Mouse (Mus musculus) CH12.LX (cell line): ENCODE data around the gene Sidt2. TPM values are rescaled to one million over a fixed set of nuclear protein-coding genes. Genes with fewer than 3 reads are reported as not detected.

Experiments used
- DNase-seq: peaks from one replicate; pipeline ENCODE4 v3.0.0-alpha.2; 2013; ENCODE audit errors: extremely low read depth
- H3K27ac ChIP-seq: 2 replicates; pipeline ENCODE4 v1.5.1; 2012; ENCODE audit warnings: low read depth, mild to moderate bottlenecking, control low read depth, moderate library complexity; ENCODE audit not compliant: insufficient read depth
- H3K27me3 ChIP-seq: replicated peaks from 2 replicates; pipeline ENCODE3; 2012; ENCODE audit warnings: inconsistent platforms
- H3K36me3 ChIP-seq, 2 experiments: replicated peaks in 1 of 2; 2 replicates each; pipeline versions ENCODE3 to v1.6.1; 2012; ENCODE audit warnings: inconsistent platforms in 1 of 2, low read length in 1 of 2, mild to moderate bottlenecking in 1 of 2, mixed read lengths in 1 of 2, moderate library complexity in 1 of 2; ENCODE audit not compliant: control insufficient read depth in 1 of 2, insufficient read depth in 1 of 2
- H3K4me1 ChIP-seq, 2 experiments: 2 replicates each; pipeline ENCODE4 v1.6.1; 2012; ENCODE audit warnings: inconsistent platforms in 1 of 2, moderate library complexity in 1 of 2; ENCODE audit not compliant: insufficient read depth in 2 of 2, control insufficient read depth in 1 of 2
- H3K4me2 ChIP-seq: 2 replicates; pipeline ENCODE4 v1.6.1; 2012; ENCODE audit warnings: low read depth, mild to moderate bottlenecking, control low read depth; ENCODE audit not compliant: poor library complexity, insufficient read depth, severe bottlenecking
- H3K4me3 ChIP-seq, 3 experiments: fragments of 150-350 bp in 1 of 3; sonication (generic) in 1 of 3; replicated peaks in 1 of 3; 2 replicates each; pipeline versions ENCODE3 to v1.5.1; 2011 to 2012; ENCODE audit warnings: low read depth in 2 of 3, low read length in 2 of 3, mild to moderate bottlenecking in 2 of 3, moderate library complexity in 2 of 3, control low read depth in 1 of 3, improper control_type of control experiment in 1 of 3, inconsistent platforms in 1 of 3, mixed read lengths in 1 of 3; ENCODE audit not compliant: poor library complexity in 1 of 3
- H3K79me2 ChIP-seq: replicated peaks from 2 replicates; pipeline ENCODE4 v1.6.1; 2012; ENCODE audit warnings: mild to moderate bottlenecking, moderate library complexity; ENCODE audit not compliant: control insufficient read depth, poor library complexity, insufficient read depth, severe bottlenecking; ENCODE audit errors: extremely low read depth
- H3K9ac ChIP-seq: 2 replicates; pipeline ENCODE4 v1.6.1; 2012; ENCODE audit warnings: low read depth, mild to moderate bottlenecking, control low read depth, moderate library complexity; ENCODE audit not compliant: insufficient read depth
- H3K9me3 ChIP-seq: replicated peaks from 2 replicates; pipeline ENCODE3; 2012; ENCODE audit warnings: low read length, inconsistent platforms, mixed read lengths
- BHLHE40 ChIP-seq: IDR thresholded peaks from 2 replicates; pipeline ENCODE4 v1.6.1; 2011; ENCODE audit warnings: mild to moderate bottlenecking, low read depth, low read length, improper control_type of control experiment
- CHD2 ChIP-seq: IDR thresholded peaks from 2 replicates; pipeline ENCODE4 v1.6.1; 2011; ENCODE audit warnings: low read length, improper control_type of control experiment
- CTCF ChIP-seq, 2 experiments: IDR thresholded peaks in 1 of 2; conservative IDR thresholded peaks in 1 of 2; 2 replicates each; pipeline ENCODE4 v1.5.1; 2011 to 2012; ENCODE audit warnings: low read depth in 2 of 2, low read length in 2 of 2, improper control_type of control experiment in 1 of 2, inconsistent platforms in 1 of 2, mild to moderate bottlenecking in 1 of 2, moderate library complexity in 1 of 2
- E2F4 ChIP-seq: IDR thresholded peaks from 2 replicates; pipeline ENCODE4 v1.6.1; 2011; ENCODE audit warnings: low read depth, low read length, improper control_type of control experiment; ENCODE audit not compliant: insufficient replicate concordance
- ELF1 ChIP-seq: IDR thresholded peaks from 2 replicates; pipeline ENCODE4 v1.6.1; 2014; ENCODE audit warnings: low read depth, mild to moderate bottlenecking, inconsistent platforms, low read length, improper control_type of control experiment
- ETS1 ChIP-seq: conservative IDR thresholded peaks from 2 replicates; pipeline ENCODE4 v1.6.1; 2012; ENCODE audit warnings: low read depth, mild to moderate bottlenecking, inconsistent platforms, low read length, improper control_type of control experiment, moderate library complexity
- GABPA ChIP-seq: IDR thresholded peaks from 2 replicates; pipeline ENCODE4 v1.6.1; 2012; ENCODE audit warnings: low read depth, low read length, improper control_type of control experiment, inconsistent platforms; ENCODE audit not compliant: insufficient replicate concordance
- JUND ChIP-seq: conservative IDR thresholded peaks from 2 replicates; pipeline ENCODE4 v1.6.1; 2011; ENCODE audit warnings: low read depth, low read length, improper control_type of control experiment
- MAX ChIP-seq: IDR thresholded peaks from 2 replicates; pipeline ENCODE4 v1.6.1; 2011; ENCODE audit warnings: low read length, improper control_type of control experiment
- MAZ ChIP-seq: IDR thresholded peaks from 2 replicates; pipeline ENCODE4 v1.6.1; 2012; ENCODE audit warnings: low read depth, mild to moderate bottlenecking, inconsistent platforms, low read length, improper control_type of control experiment, moderate library complexity
- MXI1 ChIP-seq: IDR thresholded peaks from 2 replicates; pipeline ENCODE4 v1.6.1; 2011; ENCODE audit warnings: mild to moderate bottlenecking, low read depth, low read length, improper control_type of control experiment
- MYC ChIP-seq: IDR thresholded peaks from 2 replicates; pipeline ENCODE4 v1.6.1; 2011; ENCODE audit warnings: low read depth, mild to moderate bottlenecking, improper control_type of control experiment, low read length
- NELFE ChIP-seq: IDR thresholded peaks from 2 replicates; pipeline ENCODE4 v1.6.1; 2011; ENCODE audit warnings: low read depth, low read length, improper control_type of control experiment
- NRF1 ChIP-seq: IDR thresholded peaks from 2 replicates; pipeline ENCODE4 v1.6.1; 2014; ENCODE audit warnings: low read depth, mild to moderate bottlenecking, inconsistent platforms, low read length, improper control_type of control experiment, moderate library complexity
- PAX5 ChIP-seq: IDR thresholded peaks from 2 replicates; pipeline ENCODE4 v1.6.1; 2012; ENCODE audit warnings: low read length, inconsistent platforms, mixed read lengths
- POLR2AphosphoS2 ChIP-seq: IDR thresholded peaks from 2 replicates; pipeline ENCODE4 v1.6.1; 2011; ENCODE audit warnings: low read depth, low read length, improper control_type of control experiment
- RAD21 ChIP-seq: IDR thresholded peaks from 2 replicates; pipeline ENCODE4 v1.6.1; 2011; ENCODE audit warnings: low read depth, mild to moderate bottlenecking, low read length, improper control_type of control experiment, moderate library complexity
- RCOR1 ChIP-seq: conservative IDR thresholded peaks from 2 replicates; pipeline ENCODE4 v1.6.1; 2012; ENCODE audit warnings: low read depth, mild to moderate bottlenecking, inconsistent platforms, low read length, improper control_type of control experiment
- TBP ChIP-seq: conservative IDR thresholded peaks from 2 replicates; pipeline ENCODE4 v1.6.1; 2011; ENCODE audit warnings: low read depth, low read length, improper control_type of control experiment
- TCF12 ChIP-seq: IDR thresholded peaks from 2 replicates; pipeline ENCODE4 v1.6.1; 2014; ENCODE audit warnings: low read depth, mild to moderate bottlenecking, inconsistent platforms, low read length, improper control_type of control experiment
- USF2 ChIP-seq: conservative IDR thresholded peaks from 2 replicates; pipeline ENCODE4 v1.6.1; 2011; ENCODE audit warnings: low read depth, low read length, improper control_type of control experiment
- ZC3H11A ChIP-seq: IDR thresholded peaks from 2 replicates; pipeline ENCODE4 v1.6.1; 2012; ENCODE audit warnings: low read depth, mild to moderate bottlenecking, inconsistent platforms, low read length, improper control_type of control experiment
- ZMIZ1 ChIP-seq: IDR thresholded peaks from 2 replicates; pipeline ENCODE4 v1.6.1; 2012; ENCODE audit warnings: low read depth, mild to moderate bottlenecking, inconsistent platforms, low read length, improper control_type of control experiment
- dilution Hi-C: fragments of 300-500 bp; cut with MboI; formaldehyde crosslinking; loops from 2 replicates; pipeline ENCODE4 v1.14.3; 2020; ENCODE audit warnings: low sequenced_read_pairs; ENCODE audit not compliant: extremely low pct_unique_long_range_greater_than_20kb, extremely low pct_ligation_motif_present
- in situ Hi-C: fragments of 300-500 bp; cut with MboI; formaldehyde crosslinking; loops from 3 replicates; pipeline ENCODE4 v1.14.3; 2019; ENCODE audit warnings: low sequenced_read_pairs, low pct_ligation_motif_present, low pct_unique_long_range_greater_than_20kb, mixed read lengths
- polyA plus RNA-seq: library from polyadenylated mRNA; unstranded; fragments of >175 nt; gene quantifications from 2 replicates; pipeline ENCODE4 v1.2.1, GENCODE M21; 2012; ENCODE audit warnings: low read depth; ENCODE audit not compliant: insufficient read length
- total RNA-seq, 2 experiments: library from RNA; depleted of rRNA; stranded (reverse); fragments of 300-350 nt in 1 of 2; fragments of >200 nt in 1 of 2; gene quantifications; 2 replicates each; pipeline ENCODE4 v1.2.3; 2012 to 2014

Gene Sidt2
- total and polyA plus RNA-seq, 3 experiments = 38.9 to 143 (median 47.8) TPM

- dilution Hi-C loops (no loop called here), in situ Hi-C loops (no loop called here)
- no peak within 1 kb of the TSS for H3K9ac ChIP-seq
These were observed 19.3 kb downstream of the Sidt2 start, which contains the start of gene Tagln for GRCm38 (mm10) chr9:45935628-45936210. Tagln (minus strand) TSS chr9:45936058.

GRCm38 (mm10) chr9:45932571-45933415, 22.3 kb downstream of the Sidt2 start:
- DNase-seq = no peak
- no peak overlapping the region for H3K27ac ChIP-seq
- 0 out of 4 replicates have a peak, but pooled peaks cover 0 to 4% of the 10 kb centered on the region in 2 experiments for H3K4me1 ChIP-seq
- no peak overlapping the region for H3K9ac ChIP-seq
- dilution Hi-C loops (no loop called here), in situ Hi-C loops (no loop called here)
- no peaks in the 10 kb centered on the region for H3K9me3 ChIP-seq
- no peak for TF ChIP-seq MAX
- TF ChIP-seq TCF12 = no peak
- no peak for TF ChIP-seq USF2
- TF ChIP-seq MAZ = no peak
- TF ChIP-seq GABPA = no peak
- no peak for TF ChIP-seq POLR2AphosphoS2
- TF ChIP-seq JUND = no peak
- TF ChIP-seq RCOR1 = no peak
- TF ChIP-seq MYC = no peak
- no peak for TF ChIP-seq ZC3H11A
- H3K27me3 ChIP-seq = no peaks in the 10 kb centered on the region
- peaks cover 36 to 71% of the 10 kb centered on the region in 2 experiments for H3K36me3 ChIP-seq
- no peak overlapping the region for H3K4me2 ChIP-seq
- no peak overlapping the region for H3K4me3 ChIP-seq
- H3K79me2 ChIP-seq = no peaks in the 10 kb centered on the region

More at GRCm38 (mm10) chr9:45935628-45936210, 19.3 kb downstream of the Sidt2 start, which contains the start of gene Tagln:
- no peak within 1 kb of the TSS for H3K4me3 ChIP-seq
- H3K36me3 ChIP-seq = peaks cover 35 to 71% of the 10 kb centered on the region in 2 experiments
- peaks cover 0 to 7% of the 10 kb centered on the region in 2 experiments; a peak in 1 of 4 replicates for H3K4me1 ChIP-seq
- no peaks in the 10 kb centered on the region for H3K9me3 ChIP-seq
- no peak within 1 kb of the TSS for H3K27ac ChIP-seq
- H3K4me2 ChIP-seq = no peak within 1 kb of the TSS
- no peaks in the 10 kb centered on the region for H3K27me3 ChIP-seq
- H3K79me2 ChIP-seq = no peaks in the 10 kb centered on the region
- DNase-seq = no peak
- TF ChIP-seq ETS1 (no peak), GABPA (no peak), MXI1 (no peak), CTCF (conservative IDR thresholded peaks at IDR 0.05 in 1 of 2, IDR thresholded peaks at IDR 0.05 in 1 of 2; ENCODE audit: low read depth in 2 of 2, low read length in 2 of 2) (no peak), TBP (no peak), ZMIZ1 (no peak), E2F4 (no peak), MAZ (no peak), NELFE (no peak), USF2 (no peak), JUND (no peak), CHD2 (no peak), ELF1 (no peak), NRF1 (no peak), PAX5 (no peak), BHLHE40 (no peak), RAD21 (no peak)
